Mouse (Mus musculus) liver, embryonic 13.5 days (tissue): ENCODE data around the gene Pola1. TPM values are rescaled to one million over a fixed set of nuclear protein-coding genes. Genes with fewer than 3 reads are reported as not detected.

Source experiments
- ATAC-seq: fragments of 200-750 bp; cut with Nextera tagmentation; 2 replicates; pipeline ENCODE4 v1.8.0; 2017; ENCODE audit warnings: low read depth, mild to moderate bottlenecking, moderate number of reproducible peaks, moderate library complexity
- DNase-seq: peaks from one replicate; pipeline ENCODE4 v3.0.0; 2022
- H3K27ac ChIP-seq: fragments of 300-500 bp; sonication (generic); 2 replicates; pipeline ENCODE4 v1.5.1; 2015; ENCODE audit warnings: moderate library complexity, mild to moderate bottlenecking, inconsistent platforms
- H3K27me3 ChIP-seq: fragments of 300-500 bp; sonication (generic); 2 replicates; pipeline ENCODE4 v1.6.1; 2015; ENCODE audit warnings: mild to moderate bottlenecking, inconsistent platforms
- H3K36me3 ChIP-seq: fragments of 300-500 bp; sonication (generic); 2 replicates; pipeline ENCODE4 v1.6.1; 2015; ENCODE audit warnings: mild to moderate bottlenecking, inconsistent platforms
- H3K4me1 ChIP-seq: fragments of 300-500 bp; sonication (generic); replicated peaks from 2 replicates; pipeline ENCODE4 v1.6.1; 2015; ENCODE audit warnings: inconsistent platforms
- H3K4me2 ChIP-seq: fragments of 300-500 bp; sonication (generic); 2 replicates; pipeline ENCODE4 v1.6.1; 2015; ENCODE audit warnings: inconsistent platforms, mild to moderate bottlenecking, moderate library complexity
- H3K4me3 ChIP-seq: fragments of 300-500 bp; sonication (generic); replicated peaks from 2 replicates; pipeline ENCODE4 v1.5.1; 2015; ENCODE audit warnings: mild to moderate bottlenecking, inconsistent platforms
- H3K9ac ChIP-seq: fragments of 300-500 bp; sonication (generic); 2 replicates; pipeline ENCODE4 v1.6.1; 2015; ENCODE audit warnings: mild to moderate bottlenecking, inconsistent platforms
- H3K9me3 ChIP-seq: fragments of 300-500 bp; sonication (generic); replicated peaks from 2 replicates; pipeline ENCODE4 v1.6.1; 2016; ENCODE audit warnings: inconsistent platforms
- WGBS: fragments of 180-500 bp; shearing (Covaris S2); methylation state at CpG from one replicate; pipeline ENCODE4 v1.1.7; 2015; ENCODE audit not compliant: insufficient replicate concordance; 5-methylcytosine and 5-hydroxymethylcytosine counted together
- polyA plus RNA-seq: library from polyadenylated mRNA; unstranded; fragments of >200 nt; fragmentation: Nextera tagmentation; extraction: Ambion mirVana; gene quantifications from 2 replicates; pipeline ENCODE4 v1.2.1, GENCODE M21; 2015

The Pola1 gene
- polyA plus RNA-seq, 1 experiment from 2014 or later = 16.4 TPM

- Histone ChIP-seq H3K36me3 (no peaks in the 10 kb centered on the region), H3K4me1 (no peaks in the 10 kb centered on the region), H3K27ac (no peak overlapping the region), H3K9me3 (no peaks in the 10 kb centered on the region), H3K4me2 (no peak overlapping the region), H3K4me3 (no peak overlapping the region), H3K27me3 (no peaks in the 10 kb centered on the region), H3K9ac (no peak overlapping the region)
- ATAC-seq (no peak), DNase-seq (no peak)
- WGBS = 62% methylated on average over 3 of the region's 3 CpGs
Observed at GRCm38 (mm10) chrX:93643600-93643999, 11.6 kb upstream of the Pola1 start.

DNA sequence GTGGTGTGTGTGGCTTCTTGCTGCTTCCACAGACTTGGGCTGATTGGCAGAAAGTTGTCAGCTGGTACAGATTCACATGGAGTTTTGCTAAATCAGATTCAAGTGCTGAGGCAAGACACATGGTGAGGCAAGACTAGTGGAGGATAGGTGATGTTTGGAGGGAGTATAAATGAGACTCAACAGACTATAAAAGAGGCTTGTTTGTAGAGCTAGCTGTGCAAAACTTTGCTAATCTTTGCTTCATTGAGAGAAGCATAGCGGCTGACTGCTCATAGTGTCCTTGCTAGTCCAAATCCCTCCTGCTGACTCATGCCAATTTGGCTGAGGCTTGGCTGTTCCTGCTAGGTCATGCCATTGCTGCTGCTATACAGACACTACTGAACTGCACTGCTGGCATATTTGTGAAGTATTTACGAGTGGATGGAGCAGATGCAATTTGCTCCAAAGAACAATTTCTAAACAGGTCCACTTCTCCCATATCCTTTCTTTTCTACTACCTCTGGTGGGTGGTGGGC, 3.0 kb upstream of the Pola1 start:
- Histone ChIP-seq H3K27me3 (no peaks in the 10 kb centered on the region), H3K36me3 (no peaks in the 10 kb centered on the region), H3K4me3 (no peak overlapping the region), H3K27ac (no peak overlapping the region), H3K9ac (no peak overlapping the region), H3K4me2 (no peak overlapping the region), H3K4me1 (peaks cover 7% of the 10 kb centered on the region), H3K9me3 (no peaks in the 10 kb centered on the region)
- ATAC-seq = no peak
- 66% methylated on average over 2 of the region's 2 CpGs for WGBS
- DNase-seq = no peak

DNA sequence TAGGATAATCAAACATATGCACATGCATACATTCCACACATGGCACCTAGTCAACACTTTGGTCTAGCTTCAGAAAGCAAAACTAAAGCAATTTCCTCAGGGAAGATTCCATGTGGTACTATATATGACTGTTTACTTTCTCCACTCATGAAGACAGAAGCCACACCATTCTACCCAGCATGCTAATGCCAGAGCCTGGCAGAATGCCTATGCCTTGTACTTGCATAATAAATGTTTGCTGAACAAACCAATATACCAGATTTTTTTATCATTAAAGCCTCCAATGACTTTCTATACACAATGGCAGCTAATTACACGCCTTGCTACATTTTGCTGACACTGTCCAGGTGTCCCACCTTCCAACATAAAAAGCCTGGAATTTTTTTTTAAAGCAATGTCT, 1.7 kb downstream of the Pola1 start:
- Histone ChIP-seq H3K36me3 (peaks cover 11% of the 10 kb centered on the region), H3K4me3 (peak overlapping the region; percentile 70), H3K4me2 (peak overlapping the region; percentile 68), H3K27ac (no peak overlapping the region), H3K9me3 (no peaks in the 10 kb centered on the region), H3K27me3 (no peaks in the 10 kb centered on the region), H3K9ac (peak overlapping the region; percentile 76), H3K4me1 (peaks cover 17% of the 10 kb centered on the region)
- ATAC-seq = no peak
- WGBS = 53% methylated on average over 1 of the region's 1 CpGs
- DNase-seq = no peak

DNA sequence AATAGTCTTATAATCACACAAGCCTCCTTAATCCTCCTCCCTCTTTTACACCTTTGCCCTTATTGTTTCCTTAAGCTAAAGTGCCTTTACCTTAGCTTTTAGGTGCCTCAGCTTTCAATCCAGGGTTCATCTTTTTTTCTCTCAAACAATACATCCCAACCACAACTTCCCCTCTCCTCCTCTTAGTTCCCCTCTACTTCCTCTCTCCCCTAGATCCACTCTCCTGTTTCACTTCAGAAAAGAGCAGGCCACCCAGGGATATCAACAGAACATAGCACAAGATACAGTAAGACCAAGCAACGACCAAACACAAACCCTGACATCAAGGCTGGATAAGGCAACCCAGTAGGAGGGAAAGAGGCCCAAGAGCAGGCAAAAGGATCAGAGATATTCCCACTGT, 29.7 kb downstream of the Pola1 start:
- Histone ChIP-seq H3K27ac (no peak overlapping the region), H3K36me3 (peaks cover 46% of the 10 kb centered on the region), H3K9me3 (no peaks in the 10 kb centered on the region), H3K4me1 (no peaks in the 10 kb centered on the region), H3K4me2 (no peak overlapping the region), H3K9ac (no peak overlapping the region), H3K27me3 (no peaks in the 10 kb centered on the region), H3K4me3 (no peak overlapping the region)
- no peak for ATAC-seq
- no peak for DNase-seq
- WGBS = 36% methylated on average over 1 of the region's 1 CpGs

DNA sequence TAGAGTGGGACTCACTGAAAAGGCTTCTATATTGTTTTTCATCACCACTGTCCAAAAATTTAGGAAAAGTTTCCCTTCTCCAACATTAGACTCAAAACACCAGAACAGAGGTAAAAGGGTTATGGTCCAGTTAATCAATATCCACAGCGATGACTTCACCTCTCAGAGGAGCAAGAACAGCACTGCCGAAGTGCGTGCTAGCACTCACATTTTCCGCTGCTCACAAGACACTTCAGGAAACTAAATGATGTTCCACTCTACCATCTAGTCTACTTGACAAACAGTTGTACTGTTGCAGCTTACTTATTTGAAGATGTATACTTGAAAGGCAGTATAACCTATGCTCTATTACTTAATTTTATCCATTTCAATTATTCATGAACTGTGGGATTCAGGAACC, 37.7 kb downstream of the Pola1 start:
- no peak overlapping the region for H3K9ac ChIP-seq
- no peak for ATAC-seq
- DNase-seq = no peak
- no peaks in the 10 kb centered on the region for H3K27me3 ChIP-seq
- no peak overlapping the region for H3K4me3 ChIP-seq
- H3K36me3 ChIP-seq = peaks cover 33% of the 10 kb centered on the region
- no peaks in the 10 kb centered on the region for H3K9me3 ChIP-seq
- H3K27ac ChIP-seq = no peak overlapping the region
- no peak overlapping the region for H3K4me2 ChIP-seq
- 89% methylated on average over 4 of the region's 4 CpGs for WGBS
- no peaks in the 10 kb centered on the region for H3K4me1 ChIP-seq

DNA sequence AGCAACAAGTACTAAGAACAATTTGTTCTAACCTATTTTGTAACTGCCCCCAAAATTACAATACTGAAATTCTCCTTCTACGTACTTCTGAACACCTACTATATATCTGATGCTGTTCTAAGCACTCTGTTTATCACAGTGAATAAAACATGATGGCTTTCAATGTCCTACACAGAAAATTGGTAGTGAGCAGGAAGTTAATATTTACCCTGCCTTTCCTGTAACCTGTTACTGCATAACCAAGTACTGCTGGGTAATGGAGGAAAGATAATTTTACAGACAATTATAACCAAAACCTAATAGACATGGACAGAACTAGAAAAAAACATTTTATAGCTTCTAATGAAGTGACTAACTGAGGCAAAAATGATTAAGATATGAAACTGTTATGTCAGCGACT, 51.0 kb downstream of the Pola1 start:
- H3K27me3 ChIP-seq = no peaks in the 10 kb centered on the region
- no peak overlapping the region for H3K4me2 ChIP-seq
- WGBS = 71% methylated on average over 2 of the region's 2 CpGs
- H3K27ac ChIP-seq = no peak overlapping the region
- no peak overlapping the region for H3K4me3 ChIP-seq
- DNase-seq = no peak
- H3K9ac ChIP-seq = no peak overlapping the region
- H3K9me3 ChIP-seq = no peaks in the 10 kb centered on the region
- ATAC-seq = no peak
- no peaks in the 10 kb centered on the region for H3K4me1 ChIP-seq
- peaks cover 11% of the 10 kb centered on the region for H3K36me3 ChIP-seq

DNA sequence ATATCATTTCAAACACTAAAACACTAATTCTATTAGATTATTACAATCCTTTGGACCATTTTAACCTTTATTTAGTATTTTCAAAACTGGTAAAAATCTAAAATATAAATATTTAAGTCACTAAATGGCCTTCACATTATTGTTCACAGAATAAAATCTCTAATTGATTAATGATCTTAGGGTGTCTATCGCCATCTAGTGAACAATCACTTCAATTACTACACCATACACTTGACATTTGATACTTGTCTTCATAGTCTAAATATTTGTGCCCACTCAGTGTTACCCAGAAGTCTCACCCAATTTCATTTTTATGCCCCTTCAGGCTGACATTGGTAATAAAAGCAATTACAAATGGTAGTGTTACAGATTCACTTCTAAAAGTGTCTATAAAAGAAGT, 74.8 kb downstream of the Pola1 start:
- H3K4me2 ChIP-seq = no peak overlapping the region
- peaks cover 10% of the 10 kb centered on the region for H3K36me3 ChIP-seq
- no peak overlapping the region for H3K27ac ChIP-seq
- DNase-seq = no peak
- no peaks in the 10 kb centered on the region for H3K4me1 ChIP-seq
- no peak overlapping the region for H3K4me3 ChIP-seq
- 40% methylated on average over 1 of the region's 1 CpGs for whole genome bisulfite sequencing
- no peaks in the 10 kb centered on the region for H3K27me3 ChIP-seq
- ATAC-seq = no peak
- no peaks in the 10 kb centered on the region for H3K9me3 ChIP-seq
- no peak overlapping the region for H3K9ac ChIP-seq

DNA sequence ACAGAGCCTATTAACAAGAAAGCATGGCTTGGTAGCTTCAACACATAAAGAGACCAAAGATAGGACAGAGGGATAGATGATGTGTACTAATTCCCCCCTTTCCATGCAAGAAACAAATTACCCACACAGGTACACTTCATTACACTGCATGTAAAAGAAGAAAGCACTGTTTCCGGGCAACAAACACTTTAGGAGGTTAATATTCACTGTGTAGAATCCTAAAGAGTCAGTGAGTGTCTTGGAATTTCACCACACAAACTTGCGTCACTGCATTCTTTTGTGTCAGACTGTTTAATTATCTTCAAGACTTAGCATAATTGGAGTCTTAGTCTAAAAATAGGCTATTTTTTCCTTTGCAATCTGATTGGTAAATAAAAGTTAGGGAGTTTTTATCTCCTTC, 92.2 kb downstream of the Pola1 start:
- Histone ChIP-seq H3K9ac (no peak overlapping the region), H3K27me3 (no peaks in the 10 kb centered on the region), H3K4me2 (no peak overlapping the region), H3K9me3 (no peaks in the 10 kb centered on the region), H3K4me1 (no peaks in the 10 kb centered on the region), H3K27ac (no peak overlapping the region), H3K4me3 (no peak overlapping the region), H3K36me3 (no peaks in the 10 kb centered on the region)
- ATAC-seq (no peak), DNase-seq (no peak)
- WGBS = 83% methylated on average over 2 of the region's 2 CpGs

GRCm38 (mm10) chrX:93502865-93503353, 129.0 kb downstream of the Pola1 start:
- no peak overlapping the region for H3K4me2 ChIP-seq
- no peaks in the 10 kb centered on the region for H3K27me3 ChIP-seq
- ATAC-seq = no peak
- H3K9ac ChIP-seq = no peak overlapping the region
- no peaks in the 10 kb centered on the region for H3K4me1 ChIP-seq
- 73% methylated on average over 2 of the region's 2 CpGs for WGBS
- no peak overlapping the region for H3K27ac ChIP-seq
- no peaks in the 10 kb centered on the region for H3K36me3 ChIP-seq
- H3K9me3 ChIP-seq = no peaks in the 10 kb centered on the region
- H3K4me3 ChIP-seq = no peak overlapping the region
- no peak for DNase-seq

- DNase-seq = no peak
- Histone ChIP-seq H3K36me3 (no peaks in the 10 kb centered on the region), H3K4me2 (no peak overlapping the region), H3K27me3 (no peaks in the 10 kb centered on the region), H3K9ac (no peak overlapping the region), H3K9me3 (no peaks in the 10 kb centered on the region), H3K4me1 (no peaks in the 10 kb centered on the region), H3K4me3 (no peak overlapping the region), H3K27ac (no peak overlapping the region)
- no peak for ATAC-seq
- WGBS = 80% methylated on average over 6 of the region's 6 CpGs
Observed at GRCm38 (mm10) chrX:93497597-93497996, 134.4 kb downstream of the Pola1 start.

DNA sequence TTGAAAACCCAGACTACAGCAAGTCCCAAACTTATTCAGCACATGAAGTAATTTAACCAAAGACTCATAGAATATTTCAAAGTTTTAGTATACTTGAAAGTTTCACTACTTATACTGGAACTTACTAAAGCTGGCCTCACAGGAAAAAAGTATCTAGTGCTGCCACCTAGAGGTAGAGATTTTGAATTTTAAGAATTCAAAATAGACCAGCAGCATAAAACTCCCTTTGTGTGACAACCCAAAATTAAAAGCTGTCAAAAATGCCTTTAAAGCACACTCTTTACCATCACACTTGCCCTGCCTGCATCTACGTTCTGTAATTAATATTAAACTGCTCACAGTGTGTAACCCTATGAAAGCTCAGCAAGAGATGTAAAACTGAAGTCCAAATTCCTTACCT, 166.2 kb downstream of the Pola1 start:
- no peak overlapping the region for H3K4me2 ChIP-seq
- H3K4me1 ChIP-seq = no peaks in the 10 kb centered on the region
- H3K9ac ChIP-seq = no peak overlapping the region
- no peak overlapping the region for H3K4me3 ChIP-seq
- WGBS = 59% methylated on average over 1 of the region's 1 CpGs
- DNase-seq (no peak), ATAC-seq (no peak)
- no peak overlapping the region for H3K27ac ChIP-seq
- H3K9me3 ChIP-seq = no peaks in the 10 kb centered on the region
- no peaks in the 10 kb centered on the region for H3K27me3 ChIP-seq
- H3K36me3 ChIP-seq = peaks cover 4% of the 10 kb centered on the region; the same call in 1 of the 2 replicates

DNA sequence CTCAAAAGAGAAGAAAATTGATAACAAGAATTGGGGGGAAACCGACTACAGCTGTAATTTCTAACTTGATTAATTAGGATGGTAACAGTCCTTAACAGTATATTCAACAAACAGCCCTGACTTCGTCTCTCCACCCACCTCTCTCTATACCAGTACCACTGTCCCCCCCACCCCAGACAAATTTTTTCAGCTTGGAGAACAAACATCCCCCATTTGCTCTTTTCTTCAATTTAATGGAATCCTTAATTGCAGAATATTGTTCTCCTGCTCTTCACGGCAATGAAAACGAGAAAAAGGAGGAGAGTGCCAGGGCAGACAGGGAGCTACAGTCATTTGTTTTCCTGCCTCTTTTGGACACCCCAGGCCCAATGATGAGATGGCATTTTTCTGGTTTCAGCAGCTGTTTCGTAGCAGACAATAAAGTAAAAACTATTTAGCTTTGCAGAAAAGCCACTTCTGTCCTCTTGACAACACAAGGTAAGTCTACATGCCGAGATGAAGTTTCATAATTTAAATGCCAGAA, 202.2 kb downstream of the Pola1 start:
- Histone ChIP-seq H3K9me3 (no peaks in the 10 kb centered on the region), H3K4me1 (no peaks in the 10 kb centered on the region), H3K27me3 (no peaks in the 10 kb centered on the region), H3K9ac (no peak overlapping the region), H3K4me3 (no peak overlapping the region), H3K27ac (no peak overlapping the region), H3K4me2 (no peak overlapping the region), H3K36me3 (no peaks in the 10 kb centered on the region)
- DNase-seq = no peak
- WGBS = 69% methylated on average over 6 of the region's 6 CpGs
- no peak for ATAC-seq
